Mouse (Mus musculus): ENCODE results near the gene Igfbp3.
"Not testable (repeated sequence)": the region's sequence is repeated elsewhere in the genome, so short reads cannot be mapped to it uniquely, and the experiment has no call there.

- TF ChIP-seq CTCF, POLR2A (IDR thresholded peaks at IDR 0.05; ENCODE audit: insufficient read depth, low read depth, low read length): not testable (repeated sequence)
These were observed 8.1 kb upstream of the Igfbp3 start for GRCm38 (mm10) chr11:7221826-7222225.
